Mouse (Mus musculus) limb, embryonic 14.5 days (tissue): Measurements from ENCODE around the gene Vps26c. TPM values are rescaled to one million over a fixed set of nuclear protein-coding genes. Genes with fewer than 3 reads are reported as not detected.

Source experiments
- ATAC-seq: fragments of 200-750 bp; cut with Nextera tagmentation; 2 replicates; pipeline ENCODE4 v1.8.0; 2017; ENCODE audit warnings: low read depth, moderate number of reproducible peaks, moderate TSS enrichment; ENCODE audit not compliant: low FRiP score
- DNase-seq: peaks from one replicate; pipeline ENCODE4 v3.0.0-alpha.2; 2015; ENCODE audit warnings: low spot score
- H3K27ac ChIP-seq: fragments of 300-500 bp; sonication (generic); replicated peaks from 2 replicates; pipeline ENCODE4 v1.5.1; 2014; ENCODE audit warnings: low read depth, mild to moderate bottlenecking, low read length, moderate library complexity, mixed read lengths
- H3K27me3 ChIP-seq: fragments of 300-500 bp; sonication (generic); 2 replicates; pipeline ENCODE4 v1.6.1; 2014; ENCODE audit warnings: low read length, mixed read lengths; ENCODE audit not compliant: control insufficient read depth, insufficient read depth
- H3K36me3 ChIP-seq: fragments of 300-500 bp; sonication (generic); 2 replicates; pipeline ENCODE4 v1.6.1; 2014; ENCODE audit warnings: mild to moderate bottlenecking, low read length, moderate library complexity, mixed read lengths; ENCODE audit not compliant: control insufficient read depth, insufficient read depth
- H3K4me1 ChIP-seq: fragments of 300-500 bp; sonication (generic); 2 replicates; pipeline ENCODE4 v1.6.1; 2014; ENCODE audit warnings: antibody characterized with exemption, low read length, mixed read lengths; ENCODE audit not compliant: control insufficient read depth, insufficient read depth
- H3K4me2 ChIP-seq: fragments of 300-500 bp; sonication (generic); replicated peaks from 2 replicates; pipeline ENCODE4 v1.6.1; 2014; ENCODE audit warnings: low read depth, mild to moderate bottlenecking, low read length, moderate library complexity; ENCODE audit not compliant: severe bottlenecking
- H3K4me3 ChIP-seq: fragments of 300-500 bp; sonication (generic); replicated peaks from 2 replicates; pipeline ENCODE4 v1.5.1; 2014; ENCODE audit warnings: low read length
- H3K9ac ChIP-seq: fragments of 300-500 bp; sonication (generic); 2 replicates; pipeline ENCODE4 v1.6.1; 2014; ENCODE audit warnings: mild to moderate bottlenecking, low read depth, low read length, moderate library complexity; ENCODE audit not compliant: severe bottlenecking
- H3K9me3 ChIP-seq: fragments of 300-500 bp; sonication (generic); 2 replicates; pipeline ENCODE4 v1.6.1; 2016; ENCODE audit warnings: low read length; ENCODE audit not compliant: control insufficient read depth
- POLR2A ChIP-seq: fragments of 200-500 bp; IDR thresholded peaks from 2 replicates; pipeline ENCODE4 v1.8.0; 2012; ENCODE audit warnings: inconsistent platforms, mild to moderate bottlenecking, moderate library complexity, borderline replicate concordance; ENCODE audit not compliant: insufficient read depth, insufficient read length; ENCODE audit errors: extremely low read depth
- WGBS: fragments of 180-500 bp; shearing (Covaris S2); extraction: QIAGEN DNeasy Blood & Tissue Kit; methylation state at CpG from one replicate; pipeline ENCODE4 v1.1.7; 2014; 5-methylcytosine and 5-hydroxymethylcytosine counted together
- polyA plus RNA-seq, 2 experiments: library from polyadenylated mRNA; depleted of rRNA in 1 of 2; stranded (reverse) in 1 of 2; unstranded in 1 of 2; fragments of >200 nt; fragmentation: Nextera tagmentation in 1 of 2; extraction: Ambion mirVana in 1 of 2; gene quantifications; 2 replicates each; pipeline versions ENCODE4 v1.2.1 to v1.2.3; 2012 to 2014

The Vps26c gene
- polyA plus RNA-seq, 2 experiments, result 50.3 to 55.0 TPM

DNA sequence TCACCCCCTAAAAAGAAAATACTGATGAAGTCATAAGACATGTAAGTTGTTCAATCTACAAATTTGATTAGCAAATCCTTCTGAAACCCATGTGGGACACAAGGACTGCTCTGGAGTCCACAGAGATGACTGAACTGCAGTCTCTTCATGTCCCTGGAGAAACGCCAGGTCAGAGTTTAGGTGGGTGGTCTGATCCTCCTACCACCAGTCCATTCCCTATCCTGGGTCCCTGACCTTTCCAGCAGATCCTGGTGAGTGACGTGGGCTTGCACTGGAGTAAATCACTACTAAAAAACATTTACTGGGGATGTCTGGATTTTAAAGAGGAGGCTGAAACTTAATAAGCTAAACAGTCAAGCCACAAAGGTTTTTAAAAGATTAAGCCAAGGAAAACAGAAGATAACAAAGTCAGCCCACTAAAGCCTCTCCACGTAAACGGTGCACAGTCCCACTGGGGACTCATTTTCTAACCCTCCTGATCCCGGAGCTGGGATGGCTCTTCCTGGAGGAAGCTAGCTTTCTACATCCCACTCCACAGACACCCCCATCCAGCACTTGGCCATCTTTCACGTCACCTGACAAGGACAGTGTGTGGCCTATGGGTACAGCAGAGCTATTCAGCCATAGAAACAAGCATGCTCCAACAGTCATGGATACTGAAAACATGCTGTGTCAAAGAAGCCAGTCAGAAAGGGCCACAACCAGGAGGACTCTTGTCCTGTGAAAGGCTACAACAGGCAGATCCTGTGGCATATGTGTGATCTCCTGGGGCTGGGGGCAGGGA, 2.8 kb downstream of the Vps26c start:
- no peak for TF ChIP-seq POLR2A
- 48% methylated on average over 6 of the region's 6 CpGs for WGBS
- no peak overlapping the region for H3K4me2 ChIP-seq
- peaks cover 15% of the 10 kb centered on the region for H3K4me1 ChIP-seq
- ATAC-seq (no peak), DNase-seq (no peak)
- peak overlapping the region; percentile 16; the same call in 1 of the 2 replicates for H3K9ac ChIP-seq
- no peak overlapping the region for H3K4me3 ChIP-seq
- no peaks in the 10 kb centered on the region for H3K36me3 ChIP-seq
- no peaks in the 10 kb centered on the region for H3K27me3 ChIP-seq
- H3K9me3 ChIP-seq, result no peaks in the 10 kb centered on the region
- no peak overlapping the region for H3K27ac ChIP-seq

DNA sequence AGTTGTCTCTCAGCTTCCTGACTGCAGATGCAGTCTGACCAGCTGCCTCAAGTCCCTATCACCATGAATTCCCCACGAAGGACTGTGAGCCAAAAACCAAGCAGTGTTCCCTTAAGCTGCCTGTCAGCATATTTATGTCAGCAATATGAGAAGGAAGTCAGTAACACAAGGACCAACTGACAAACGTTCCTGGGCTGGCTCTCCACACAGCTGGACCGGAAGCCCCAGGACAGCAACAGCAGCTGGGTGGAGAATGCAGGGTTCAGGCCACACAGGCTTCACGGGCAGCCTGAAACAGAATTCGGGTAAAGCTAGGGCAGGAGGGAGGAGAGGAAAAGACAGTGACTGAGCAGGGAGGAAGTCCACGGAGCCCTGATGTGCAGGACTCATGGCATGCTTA, 7.6 kb downstream of the Vps26c start:
- 50% methylated on average over 6 of the region's 6 CpGs for WGBS
- peaks cover 9% of the 10 kb centered on the region; the same call in 1 of the 2 replicates for H3K36me3 ChIP-seq
- peaks cover 2% of the 10 kb centered on the region; the same call in 1 of the 2 replicates for H3K4me1 ChIP-seq
- no peak for TF ChIP-seq POLR2A
- peak; percentile 50 for DNase-seq
- no peak overlapping the region for H3K4me3 ChIP-seq
- no peak overlapping the region for H3K9ac ChIP-seq
- no peaks in the 10 kb centered on the region for H3K27me3 ChIP-seq
- H3K9me3 ChIP-seq, result no peaks in the 10 kb centered on the region
- no peak overlapping the region for H3K4me2 ChIP-seq
- 0 out of 2 replicates have a peak overlapping the region, but pooled peaks have one; percentile 48 for H3K27ac ChIP-seq
- ATAC-seq, result peak; percentile 79

DNA sequence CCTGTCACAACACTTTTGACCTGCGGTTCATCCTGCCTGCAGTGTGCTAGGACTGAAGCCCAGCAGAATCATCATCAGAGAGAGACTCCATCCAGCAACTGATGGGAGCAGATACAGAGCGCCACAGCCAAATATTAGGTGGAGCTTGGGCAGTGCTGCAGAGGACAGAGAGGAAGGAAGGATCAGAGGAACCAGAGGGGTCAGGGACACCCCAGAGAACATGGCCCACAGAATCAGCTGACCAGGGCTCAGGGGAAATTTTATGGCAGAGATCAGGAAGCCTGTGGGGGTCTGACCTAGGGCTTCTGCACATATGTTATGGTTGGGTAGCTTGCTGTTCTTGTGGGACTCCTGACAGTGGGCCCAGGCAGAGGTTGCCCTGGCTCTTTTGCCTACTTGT, 9.0 kb downstream of the Vps26c start:
- peaks cover 2% of the 10 kb centered on the region; the same call in 1 of the 2 replicates for H3K4me1 ChIP-seq
- DNase-seq (no peak), ATAC-seq (no peak)
- H3K27me3 ChIP-seq, result no peaks in the 10 kb centered on the region
- 84% methylated on average over 2 of the region's 2 CpGs for WGBS
- no peak overlapping the region for H3K27ac ChIP-seq
- no peaks in the 10 kb centered on the region for H3K9me3 ChIP-seq
- H3K36me3 ChIP-seq, result peaks cover 11% of the 10 kb centered on the region; the same call in 1 of the 2 replicates
- no peak for TF ChIP-seq POLR2A
- H3K4me2 ChIP-seq, result no peak overlapping the region
- H3K9ac ChIP-seq, result no peak overlapping the region
- no peak overlapping the region for H3K4me3 ChIP-seq

DNA sequence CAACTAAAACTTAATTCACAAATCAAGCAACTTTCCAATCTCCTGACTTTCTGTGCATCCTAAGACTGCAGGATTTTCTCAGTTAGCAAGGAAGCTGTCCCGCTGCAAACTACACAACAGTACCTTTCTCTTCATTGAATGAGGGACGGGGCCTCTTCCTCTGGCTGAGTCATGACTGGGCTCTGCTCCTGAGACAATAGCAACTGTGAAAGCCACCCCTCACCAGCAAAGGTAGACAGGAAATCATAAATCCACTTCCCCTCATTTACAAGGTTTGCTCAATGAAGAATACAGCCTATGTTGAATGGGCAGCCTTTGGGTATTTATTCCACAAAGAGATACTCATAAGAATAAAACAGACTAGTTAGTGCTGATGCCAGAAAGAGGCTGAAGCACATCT, 16.6 kb downstream of the Vps26c start:
- no peaks in the 10 kb centered on the region for H3K27me3 ChIP-seq
- ATAC-seq (no peak), DNase-seq (no peak)
- no peak overlapping the region for H3K9ac ChIP-seq
- 0 out of 2 replicates have a peak overlapping the region, but pooled peaks have one; percentile 38 for H3K27ac ChIP-seq
- no peak overlapping the region for H3K4me2 ChIP-seq
- WGBS, result 74% methylated on average over 2 of the region's 2 CpGs
- H3K4me3 ChIP-seq, result no peak overlapping the region
- no peaks in the 10 kb centered on the region for H3K4me1 ChIP-seq
- no peak for TF ChIP-seq POLR2A
- H3K9me3 ChIP-seq, result no peaks in the 10 kb centered on the region
- H3K36me3 ChIP-seq, result peaks cover 48% of the 10 kb centered on the region

DNA sequence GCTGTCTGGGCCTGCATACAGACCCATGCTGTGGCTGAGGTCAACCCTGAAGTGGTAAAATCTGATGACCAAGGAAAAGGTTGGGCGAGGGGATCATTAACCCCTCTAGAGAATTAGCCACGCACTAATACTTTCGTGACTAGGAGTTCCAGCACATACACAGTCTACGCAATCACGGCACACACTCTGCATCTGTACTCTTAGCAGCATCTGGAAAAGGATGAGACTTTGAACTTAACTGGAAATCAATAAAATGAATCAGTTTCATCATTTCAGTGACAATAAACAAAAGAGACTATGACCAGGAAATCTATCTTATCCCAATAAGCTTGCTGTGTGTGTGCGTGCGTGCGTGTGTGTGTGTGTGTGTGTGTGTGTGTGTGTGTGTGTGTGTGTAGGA, 17.9 kb downstream of the Vps26c start:
- H3K4me3 ChIP-seq, result no peak overlapping the region
- DNase-seq (no peak), ATAC-seq (no peak)
- 91% methylated on average over 8 of the region's 8 CpGs for WGBS
- peaks cover 59% of the 10 kb centered on the region for H3K36me3 ChIP-seq
- H3K27me3 ChIP-seq, result no peaks in the 10 kb centered on the region
- no peak overlapping the region for H3K4me2 ChIP-seq
- H3K9ac ChIP-seq, result no peak overlapping the region
- H3K4me1 ChIP-seq, result no peaks in the 10 kb centered on the region
- TF ChIP-seq POLR2A, result no peak
- no peaks in the 10 kb centered on the region for H3K9me3 ChIP-seq
- no peak overlapping the region for H3K27ac ChIP-seq
